Mouse (Mus musculus) megakaryocyte, embryonic 14.5 days (primary cell): ENCODE results near the gene Usp49.
"Not testable (repeated sequence)": the region's sequence is repeated elsewhere in the genome, so short reads cannot be mapped to it uniquely, and the experiment has no call there.

ENCODE experiments used
- FLI1 ChIP-seq: IDR thresholded peaks from 2 replicates; pipeline ENCODE4 v1.6.1; 2012; ENCODE audit warnings: low read length, inconsistent platforms, mixed read lengths
- GATA1 ChIP-seq: IDR thresholded peaks from 3 replicates; pipeline ENCODE4 v1.6.1; 2012; ENCODE audit warnings: mixed read lengths, low read length, inconsistent platforms, borderline replicate concordance

- TF ChIP-seq FLI1, GATA1: not testable (repeated sequence)
These were observed 31.7 kb upstream of the Usp49 start for GRCm38 (mm10) chr17:47598580-47599304.
